Mouse (Mus musculus) MEL (cell line): Measurements from ENCODE around the gene Ezr.
"Not testable (repeated sequence)": the region's sequence is repeated elsewhere in the genome, so short reads cannot be mapped to it uniquely, and the experiment has no call there.

ENCODE experiments used
- CTCF ChIP-seq, 3 experiments: IDR thresholded peaks in 2 of 3; conservative IDR thresholded peaks in 1 of 3; 2 replicates each; pipeline ENCODE4 v1.5.1; 2011 to 2012; ENCODE audit warnings: low read length in 3 of 3, low read depth in 2 of 3, mild to moderate bottlenecking in 2 of 3, improper control_type of control experiment in 1 of 3, inconsistent platforms in 1 of 3, mixed read lengths in 1 of 3, moderate library complexity in 1 of 3; ENCODE audit not compliant: control insufficient read depth in 1 of 3, insufficient read depth in 1 of 3, poor library complexity in 1 of 3, severe bottlenecking in 1 of 3
- NELFE ChIP-seq: IDR thresholded peaks from 2 replicates; pipeline ENCODE4 v1.6.1; 2011; ENCODE audit warnings: low read depth, low read length, improper control_type of control experiment
- POLR2A ChIP-seq, 2 experiments: IDR thresholded peaks; 2 replicates each; pipeline ENCODE4 v1.6.1; 2011 to 2012; ENCODE audit warnings: low read length in 2 of 2, mild to moderate bottlenecking in 2 of 2, control low read depth in 1 of 2, improper control_type of control experiment in 1 of 2, low read depth in 1 of 2, moderate library complexity in 1 of 2; ENCODE audit not compliant: control insufficient read depth in 1 of 2, insufficient read depth in 1 of 2, poor library complexity in 1 of 2
- POLR2AphosphoS2 ChIP-seq: IDR thresholded peaks from 2 replicates; pipeline ENCODE4 v1.6.1; 2011; ENCODE audit warnings: low read length, improper control_type of control experiment
- ZC3H11A ChIP-seq: IDR thresholded peaks from 2 replicates; pipeline ENCODE4 v1.6.1; 2012; ENCODE audit warnings: low read depth, mild to moderate bottlenecking, inconsistent platforms, low read length, improper control_type of control experiment
- ZMIZ1 ChIP-seq: IDR thresholded peaks from 2 replicates; pipeline ENCODE4 v1.6.1; 2012; ENCODE audit warnings: low read depth, mild to moderate bottlenecking, inconsistent platforms, low read length, improper control_type of control experiment, moderate library complexity

DNA sequence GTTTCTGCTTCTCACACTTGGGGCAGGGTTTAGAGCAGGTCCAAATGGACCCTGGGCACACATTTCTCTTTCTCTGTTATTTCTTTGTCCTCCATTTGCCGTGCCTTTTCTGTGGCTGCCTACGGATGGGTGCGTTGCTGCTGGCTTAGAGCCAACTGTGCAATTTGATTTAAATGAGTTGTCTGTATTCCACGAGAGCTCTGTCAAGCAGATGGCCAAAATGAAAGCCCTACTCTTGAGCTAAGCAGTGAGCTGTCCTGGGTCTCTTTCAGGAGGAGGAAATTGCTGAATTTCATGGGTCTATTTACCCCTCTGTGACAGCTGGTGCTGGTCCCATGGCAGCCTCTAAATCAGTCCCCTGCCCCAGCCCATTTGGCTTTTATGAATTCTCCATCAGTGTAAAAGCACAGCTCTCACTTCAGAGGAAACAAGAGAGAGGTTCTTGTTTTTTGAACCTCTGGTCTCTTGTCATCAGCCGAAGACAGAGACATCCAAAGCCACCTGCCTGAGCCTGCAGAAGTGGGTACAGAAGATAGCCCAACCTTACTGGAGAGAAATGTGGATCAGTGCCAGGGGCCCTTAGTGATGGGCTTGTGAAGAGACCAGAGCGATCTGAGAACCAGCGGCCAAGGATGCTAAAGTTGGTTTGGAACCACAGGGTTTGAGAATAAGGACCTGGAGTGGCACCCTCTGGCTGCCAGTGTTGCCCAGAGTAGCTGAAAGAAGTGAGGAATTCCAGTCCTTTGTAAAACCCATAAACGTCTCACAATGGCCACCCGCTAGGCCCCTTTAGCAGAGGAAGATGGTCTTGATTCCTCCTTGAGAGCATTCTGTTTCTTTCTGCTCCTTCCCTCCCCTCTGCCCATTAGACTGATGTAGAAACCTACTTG, 79.0 kb downstream of the Ezr start:
- not testable (repeated sequence) for TF ChIP-seq ZC3H11A; ZMIZ1; CTCF (IDR thresholded peaks at IDR 0.05 in 2 of 3, conservative IDR thresholded peaks at IDR 0.05 in 1 of 3; ENCODE audit: control insufficient read depth in 1 of 3, insufficient read depth in 1 of 3, low read depth in 2 of 3, low read length in 3 of 3, poor library complexity in 1 of 3, severe bottlenecking in 1 of 3); POLR2A (IDR thresholded peaks at IDR 0.05; ENCODE audit: control insufficient read depth in 1 of 2, insufficient read depth in 1 of 2, low read depth in 1 of 2, low read length in 2 of 2, poor library complexity in 1 of 2); NELFE; POLR2AphosphoS2
